Mouse (Mus musculus): ENCODE measurements around the gene Tmem102.

Tmem102 gene

DNA sequence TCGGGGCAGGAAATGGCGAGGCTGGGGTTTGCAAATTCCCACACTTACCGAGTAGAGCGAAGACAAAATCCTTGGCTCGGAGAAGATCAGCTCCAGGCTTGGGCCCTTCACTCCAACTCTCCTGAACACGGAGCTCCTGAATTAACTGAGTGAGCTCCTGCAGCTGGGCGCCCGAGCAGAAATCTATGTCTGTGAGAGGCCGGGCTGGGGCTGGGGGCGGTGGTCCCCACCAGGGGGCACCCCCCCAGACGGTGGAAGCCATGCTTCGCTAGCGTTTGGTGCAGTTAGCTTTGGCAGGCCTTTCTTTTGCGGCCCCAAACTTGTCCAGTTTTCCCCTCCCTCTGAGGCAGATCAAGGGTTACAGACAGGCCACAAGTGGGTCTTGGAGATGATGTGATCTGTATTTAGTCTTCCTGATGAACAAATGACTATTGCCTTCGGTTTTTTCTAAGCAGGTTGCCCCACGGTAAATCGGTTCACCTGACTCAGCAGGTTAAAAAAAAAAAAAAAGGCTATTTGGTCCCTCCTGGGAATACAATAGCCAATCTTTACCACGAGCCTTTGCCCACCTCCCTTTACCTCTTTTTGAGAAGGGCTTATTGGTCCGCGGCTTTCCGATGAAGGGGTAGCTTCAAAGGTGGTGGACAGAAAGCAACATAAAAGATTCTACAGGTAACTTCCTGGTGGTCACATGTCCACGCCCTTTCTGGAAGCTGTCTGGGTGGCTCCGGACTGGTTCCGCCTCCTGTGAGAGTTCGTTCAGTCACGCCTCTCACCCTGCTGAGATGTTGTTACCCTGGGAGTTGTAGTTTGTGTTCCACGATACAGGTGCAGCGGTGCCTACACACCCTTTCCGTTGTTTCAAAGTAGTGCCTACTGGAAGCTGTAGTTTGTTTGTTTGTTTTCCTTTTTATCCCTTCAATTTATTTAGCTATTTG, at the start of gene Tmem102:
Gene Tmem102 (minus strand): TSS at position 653 of the 938 bp plus-strand sequence.
- in situ Hi-C loops (cut with MboI, MseI), result loop anchor here (5.0 kb wide), 1 partner anchor 72 kb away; the partner anchor contains the start of gene Tmem95

DNA sequence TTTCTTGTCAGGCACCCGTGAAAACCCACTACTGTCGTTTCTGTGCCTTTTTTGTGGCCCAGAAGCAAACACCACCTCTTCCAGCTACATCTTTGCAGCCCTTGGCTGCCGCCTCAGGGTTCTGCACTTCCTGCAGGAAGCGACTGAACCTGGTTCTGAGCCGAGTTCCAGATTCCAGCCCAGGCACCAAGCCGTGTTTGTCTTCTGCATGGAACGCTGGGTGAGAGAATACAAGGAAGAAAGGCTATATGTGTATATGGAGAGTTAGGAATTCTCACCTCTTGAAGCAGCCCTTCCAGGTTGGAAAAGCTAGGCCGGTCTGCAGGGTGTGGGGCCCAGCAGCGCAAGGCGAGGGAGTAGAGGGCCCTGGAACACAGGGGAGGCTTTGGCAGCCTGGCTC, 49.3 kb upstream of the Tmem102 start:
- in situ Hi-C loops (cut with MboI, MseI), result no loop called here

DNA sequence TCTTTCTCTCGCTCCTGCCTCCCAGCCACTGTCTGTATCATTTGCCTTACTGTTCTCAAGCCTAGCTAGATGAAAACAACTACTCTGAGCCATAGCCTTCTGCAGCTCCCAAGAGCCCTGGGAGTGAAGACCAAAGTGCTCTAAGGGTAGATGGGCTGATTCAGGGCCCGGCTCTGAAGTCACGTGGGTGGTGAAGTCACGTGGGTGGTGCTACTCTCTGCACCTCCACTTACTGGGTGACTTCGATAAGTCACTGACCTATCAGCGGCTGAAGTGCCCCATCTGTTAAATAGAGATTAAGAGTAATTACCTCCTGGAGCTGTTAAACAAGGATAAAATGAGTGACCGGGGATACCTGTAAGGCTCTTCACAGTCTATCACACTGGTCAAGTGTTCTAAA, 48.6 kb upstream of the Tmem102 start:
- in situ Hi-C loops (cut with MboI, MseI), result no loop called here

DNA sequence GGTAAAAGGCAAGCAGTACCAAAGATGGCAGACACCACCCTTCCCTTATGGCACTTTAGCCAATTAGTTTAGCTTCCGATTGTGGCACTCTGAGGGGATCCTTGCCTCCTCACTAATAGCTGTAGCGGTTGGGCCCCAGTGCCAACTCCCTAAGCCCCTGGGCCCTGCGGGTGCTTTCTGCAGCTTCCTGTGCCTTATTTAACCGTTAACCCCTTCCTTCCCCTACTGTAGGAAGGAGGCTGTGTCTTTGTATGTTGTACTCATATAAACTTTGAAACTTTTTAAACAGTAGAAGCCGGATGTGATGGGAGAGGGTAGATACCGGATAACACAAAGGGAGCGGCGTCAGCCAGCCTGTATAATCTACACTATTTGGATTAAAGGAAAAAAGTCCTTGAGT, 45.3 kb upstream of the Tmem102 start:
- in situ Hi-C loops (cut with MboI, MseI), result no loop called here

DNA sequence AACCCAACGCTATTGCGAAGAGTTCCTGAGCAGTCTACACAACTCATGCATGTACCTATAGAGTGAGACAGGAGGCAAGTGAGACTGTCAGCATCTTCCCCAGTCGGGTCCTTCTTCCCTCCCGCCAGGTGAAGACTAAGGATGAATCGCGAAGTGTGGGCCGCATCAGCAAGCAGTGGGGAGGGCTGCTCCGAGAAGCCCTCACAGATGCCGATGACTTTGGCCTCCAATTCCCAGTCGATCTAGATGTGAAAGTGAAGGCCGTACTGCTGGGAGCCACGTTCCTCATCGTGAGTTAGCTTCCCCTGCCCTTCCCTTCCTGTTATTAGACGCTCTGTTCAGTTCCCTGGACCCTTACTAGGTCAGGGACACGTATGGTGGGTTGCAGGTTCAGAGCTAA, 44.5 kb upstream of the Tmem102 start:
- in situ Hi-C loops (cut with MboI, MseI), result no loop called here

DNA sequence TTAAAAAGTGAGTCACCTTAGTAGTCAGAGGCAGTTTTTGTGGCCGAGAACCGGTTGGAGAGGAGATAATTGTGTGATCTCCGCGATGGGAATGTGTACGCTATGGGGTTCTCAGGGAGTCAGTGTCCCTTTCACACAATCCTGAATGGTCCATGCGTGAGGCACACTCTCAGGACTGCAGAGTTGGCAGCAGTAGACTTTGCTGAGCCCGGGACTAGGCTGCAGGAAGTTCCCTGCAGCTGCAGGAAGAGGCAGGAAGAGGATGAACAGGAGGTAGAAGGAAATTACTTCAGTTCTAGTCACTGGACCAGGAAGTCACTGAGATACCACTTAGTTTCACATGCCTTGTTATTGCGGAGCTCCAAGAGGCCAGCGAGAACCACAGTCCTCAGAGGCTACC, 43.7 kb upstream of the Tmem102 start:
- in situ Hi-C loops (cut with MboI, MseI), result no loop called here

DNA sequence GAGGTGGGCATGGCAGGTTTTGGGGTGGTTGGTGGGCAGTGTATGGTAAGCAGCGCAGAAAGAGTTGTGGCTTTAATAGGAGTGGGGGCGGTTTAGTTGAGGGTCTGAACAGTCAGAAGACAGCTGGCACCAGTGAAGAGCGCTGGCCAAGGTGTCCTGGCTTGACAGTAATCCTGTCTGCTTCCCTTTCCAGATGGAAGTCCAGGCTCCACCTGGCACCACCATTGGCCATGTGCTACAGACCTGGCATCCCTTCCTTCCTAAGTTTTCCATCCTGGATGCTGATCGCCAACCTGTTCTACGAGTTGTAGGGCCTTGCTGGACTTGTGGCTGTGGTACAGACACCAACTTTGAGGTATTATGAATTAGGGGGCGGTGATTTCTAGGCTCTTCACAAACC, 42.6 kb upstream of the Tmem102 start:
- in situ Hi-C loops (cut with MboI, MseI), result no loop called here

DNA sequence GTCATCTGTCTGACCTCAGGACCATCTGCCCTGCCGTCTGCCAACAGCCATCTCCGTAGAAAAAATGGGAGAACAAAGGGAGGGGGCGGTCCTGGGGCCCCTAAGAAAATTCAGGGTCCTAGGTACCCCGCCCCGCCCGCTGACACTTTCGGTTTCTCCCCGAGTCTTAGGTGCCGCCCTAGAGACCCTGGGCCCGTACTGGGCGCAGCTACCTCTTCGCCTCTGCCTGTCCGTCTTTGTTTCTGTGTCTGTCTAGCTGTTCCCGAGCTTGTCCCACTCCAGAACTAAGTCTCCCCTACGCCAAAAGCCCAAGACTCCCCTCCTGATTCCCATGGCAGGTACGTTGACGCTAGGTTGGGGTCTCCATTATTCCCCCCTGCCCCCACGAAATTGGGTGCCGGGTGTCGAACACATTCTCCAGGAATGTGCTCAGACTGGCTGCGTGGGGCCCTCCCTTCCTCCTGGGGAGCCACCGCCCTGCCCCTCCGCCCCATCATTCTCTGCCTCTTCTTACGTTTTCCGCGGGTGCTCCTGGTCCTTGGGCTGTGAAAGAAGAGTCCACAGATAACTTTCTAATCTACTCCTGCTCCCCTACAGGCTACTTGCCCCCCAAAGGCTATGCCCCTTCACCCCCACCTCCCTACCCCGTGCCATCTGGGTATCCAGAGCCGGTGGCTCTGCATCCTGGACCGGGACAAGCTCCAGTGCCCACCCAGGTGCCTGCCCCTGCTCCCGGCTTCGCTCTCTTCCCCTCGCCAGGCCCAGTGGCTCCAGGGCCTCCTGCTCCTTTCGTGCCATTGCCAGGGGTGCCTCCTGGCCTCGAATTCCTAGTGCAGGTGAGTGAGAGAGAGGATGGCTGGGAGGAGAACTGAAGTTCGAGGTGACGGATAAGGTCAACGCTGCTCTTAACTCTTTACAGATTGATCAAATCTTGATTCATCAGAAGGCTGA, 41.6 kb upstream of the Tmem102 start:
- in situ Hi-C loops (cut with MboI, MseI), result no loop called here

DNA sequence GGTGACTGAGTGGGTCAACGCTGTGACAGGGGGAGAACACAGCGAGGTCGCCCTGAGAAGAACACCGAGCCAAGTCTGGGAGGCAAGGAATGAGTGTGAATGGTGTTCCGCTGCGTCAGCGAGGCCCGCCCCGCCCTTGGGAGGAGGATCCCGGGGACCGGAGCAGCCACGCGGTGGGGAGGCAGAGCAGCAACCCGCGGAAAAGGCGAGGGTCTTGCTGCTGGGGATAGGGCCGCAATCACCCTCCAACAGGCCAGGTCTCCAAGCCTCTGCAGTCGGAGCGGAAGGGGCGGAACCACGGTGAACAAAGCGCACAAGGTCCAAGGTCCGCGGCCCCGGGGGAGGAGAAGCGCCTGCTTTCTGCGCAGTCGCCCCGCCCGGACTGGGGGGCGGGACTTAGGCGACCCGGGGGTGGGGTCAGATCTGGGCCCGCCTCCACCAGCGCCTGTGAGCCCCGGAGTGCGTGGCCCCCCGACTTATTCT, 40.8 kb upstream of the Tmem102 start, which contains the start of gene Plscr3:
Gene Plscr3 (plus strand): TSS at position 179 of the 483 bp plus-strand sequence.
- in situ Hi-C loops (cut with MboI, MseI), result no loop called here

DNA sequence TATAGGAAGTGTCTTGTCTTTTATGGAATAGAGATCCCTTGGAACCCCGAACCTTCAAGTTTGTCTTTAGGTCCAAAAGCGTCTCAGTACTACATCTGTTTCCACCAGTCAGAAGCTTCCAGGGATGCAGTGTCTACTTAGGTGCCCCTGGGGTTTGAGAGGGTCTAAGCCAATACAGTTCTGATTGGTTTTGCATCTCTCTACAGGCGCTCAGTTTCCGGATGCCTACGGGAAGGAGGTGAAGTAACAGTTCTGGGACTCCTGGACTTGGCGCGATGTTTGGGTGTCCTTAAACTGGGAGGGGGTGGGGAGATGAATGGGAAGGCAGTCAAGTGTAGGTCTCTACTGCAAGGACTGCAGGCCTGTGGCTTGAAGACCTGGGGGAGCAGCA, 33.3 kb upstream of the Tmem102 start:
- in situ Hi-C loops (cut with MboI, MseI), result no loop called here

DNA sequence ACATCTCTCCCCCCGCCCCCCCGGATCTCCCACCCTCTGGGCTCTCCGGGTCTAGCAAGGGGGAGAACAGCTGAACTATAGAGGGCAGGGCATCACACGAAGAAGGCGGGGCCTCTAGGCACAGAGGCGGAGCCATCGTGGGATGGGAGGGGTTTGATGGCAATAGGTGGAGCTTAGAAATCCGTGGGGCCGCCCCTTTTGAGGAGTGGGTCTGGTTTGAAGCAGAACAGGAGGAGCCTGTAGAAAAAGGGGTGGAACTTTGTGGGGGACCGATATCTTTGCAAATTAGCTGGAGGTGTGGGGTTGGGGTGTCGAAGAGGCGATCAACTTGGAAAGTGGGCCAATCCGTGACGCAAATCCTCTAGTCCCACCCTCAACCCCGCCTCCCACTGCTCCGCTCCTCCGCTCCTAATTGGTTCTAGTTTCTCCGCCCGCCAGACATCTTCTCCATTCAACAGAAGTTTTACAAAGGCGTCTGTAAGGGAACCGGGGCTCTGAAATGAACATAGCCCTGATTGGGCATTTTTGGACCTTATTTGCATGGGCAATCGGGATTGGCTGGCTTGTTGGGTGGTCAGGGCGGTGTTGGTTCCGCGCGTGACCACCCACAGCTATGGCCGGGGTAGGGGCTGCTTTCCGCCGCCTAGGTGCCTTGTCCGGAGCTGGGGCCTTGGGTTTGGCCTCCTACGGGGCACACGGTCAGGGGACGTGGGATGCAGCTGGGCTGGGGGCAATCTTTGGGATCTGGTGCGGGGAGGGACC, 32.7 kb upstream of the Tmem102 start, which contains the start of gene Tmem256:
Gene Tmem256 (plus strand): TSS at position 563 of the 762 bp plus-strand sequence.
- in situ Hi-C loops (cut with MboI, MseI), result no loop called here

DNA sequence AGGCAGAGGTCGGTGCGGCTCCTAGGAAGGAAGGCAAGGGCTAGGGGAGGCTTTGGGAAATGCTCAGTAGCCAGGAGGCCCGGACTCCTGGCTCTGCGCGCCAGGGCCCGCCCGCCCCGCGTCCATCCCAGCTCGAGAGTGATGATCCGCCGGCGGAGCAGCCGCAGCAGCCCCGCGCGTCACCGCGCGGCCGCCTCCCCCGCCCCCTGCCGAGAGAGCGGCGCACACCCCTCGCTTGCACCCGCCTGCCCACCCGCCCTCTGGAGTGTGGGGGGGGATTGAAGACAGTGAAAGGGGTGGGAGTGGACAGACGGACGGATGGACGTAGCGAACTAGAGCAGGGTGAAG, 32.2 kb upstream of the Tmem102 start, which contains the start of gene Nlgn2:
Gene Nlgn2 (minus strand): TSS at position 181 of the 348 bp plus-strand sequence.
- in situ Hi-C loops (cut with MboI, MseI), result no loop called here

DNA sequence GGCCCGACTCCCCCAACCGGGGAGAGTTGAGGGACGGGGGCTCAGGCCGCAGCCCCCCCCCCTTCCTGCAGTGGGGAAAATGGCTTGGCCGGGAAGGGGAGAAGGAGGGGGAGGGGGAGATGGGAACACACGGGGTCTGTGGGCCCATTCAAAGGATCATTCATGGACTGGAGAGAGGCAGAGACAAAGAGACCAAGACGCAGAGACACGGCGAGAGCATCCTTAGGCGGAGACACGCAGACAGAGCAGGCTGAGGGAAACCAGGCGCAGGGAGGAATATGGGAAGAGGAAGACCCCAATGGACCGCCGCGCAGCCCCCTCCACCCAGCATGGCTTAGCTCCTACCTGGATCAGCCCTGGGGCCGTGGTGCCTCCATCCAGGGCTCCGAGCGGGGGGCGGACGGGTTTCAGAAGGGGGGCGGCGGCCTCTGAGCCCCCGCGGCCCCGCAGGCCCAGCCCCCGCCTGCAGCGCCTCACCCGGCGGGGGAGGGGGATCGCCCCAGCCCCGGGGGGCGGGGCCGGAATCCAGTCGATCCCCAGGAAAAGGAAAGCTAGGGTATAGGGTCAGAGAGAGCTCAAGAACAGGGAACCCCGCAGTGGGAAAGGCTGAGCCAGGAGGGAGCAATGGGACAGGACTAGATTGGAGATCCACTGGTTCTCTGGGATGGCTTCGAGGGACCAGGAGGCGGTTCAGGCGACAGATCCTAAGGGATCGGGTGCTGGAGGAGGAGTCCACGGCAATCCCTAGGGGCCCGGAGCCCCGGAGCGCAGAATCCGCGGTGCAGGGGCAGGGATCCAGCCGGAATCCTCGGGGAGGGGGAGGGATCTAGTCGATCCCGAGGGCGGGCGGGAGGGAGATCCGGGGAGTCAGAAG, 31.5 kb upstream of the Tmem102 start:
- in situ Hi-C loops (cut with MboI, MseI), result no loop called here

DNA sequence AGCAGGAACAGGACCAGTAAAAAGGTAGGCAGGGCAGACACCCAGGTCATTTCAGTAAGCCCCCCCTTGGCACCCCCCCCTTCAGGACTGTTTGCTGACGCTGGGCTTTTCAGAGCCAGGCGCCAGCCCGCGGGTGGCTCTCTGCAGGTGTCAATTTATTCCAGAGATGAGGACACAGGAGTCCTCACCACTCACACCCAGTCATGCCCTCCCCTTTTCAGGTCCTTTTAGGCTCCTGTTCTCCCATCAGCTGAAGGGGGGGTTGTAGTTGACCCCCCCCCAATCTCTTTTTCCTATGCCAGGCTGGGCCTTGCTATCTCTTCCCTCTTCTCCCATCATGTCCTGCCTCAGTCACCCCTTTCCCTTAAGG, 30.5 kb upstream of the Tmem102 start:
- in situ Hi-C loops (cut with MboI, MseI), result no loop called here

DNA sequence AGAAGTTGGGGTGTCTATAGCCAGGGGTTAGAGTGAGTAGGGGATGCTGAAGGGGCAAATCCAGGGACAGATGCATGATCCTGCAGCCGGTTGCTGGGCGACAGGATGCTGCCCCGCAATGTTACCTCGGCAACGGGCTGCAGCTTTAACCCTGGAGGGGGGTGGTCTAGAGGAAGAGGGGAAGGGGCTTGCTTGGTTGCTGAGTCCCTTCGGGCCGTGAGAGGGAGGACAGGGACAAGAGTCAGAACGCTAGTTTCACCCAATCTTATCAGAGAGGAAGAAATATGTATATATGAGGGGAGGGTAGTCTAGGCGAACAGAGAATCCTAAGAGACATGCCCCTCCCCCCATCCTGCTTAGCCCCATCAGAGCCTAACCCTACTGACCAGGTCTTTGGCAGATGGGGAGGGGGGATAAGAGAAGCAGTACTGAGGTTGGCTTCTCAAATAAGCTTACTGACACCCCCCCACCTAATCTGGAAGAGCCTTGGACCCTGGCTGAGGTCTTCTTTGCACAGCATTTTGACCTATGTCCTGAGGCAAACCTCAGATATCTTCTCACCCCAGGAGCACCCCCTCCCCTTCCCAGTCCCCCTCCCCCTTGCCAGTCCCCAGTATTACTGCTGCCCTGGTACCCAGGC, 30.0 kb upstream of the Tmem102 start:
- in situ Hi-C loops (cut with MboI, MseI), result no loop called here

DNA sequence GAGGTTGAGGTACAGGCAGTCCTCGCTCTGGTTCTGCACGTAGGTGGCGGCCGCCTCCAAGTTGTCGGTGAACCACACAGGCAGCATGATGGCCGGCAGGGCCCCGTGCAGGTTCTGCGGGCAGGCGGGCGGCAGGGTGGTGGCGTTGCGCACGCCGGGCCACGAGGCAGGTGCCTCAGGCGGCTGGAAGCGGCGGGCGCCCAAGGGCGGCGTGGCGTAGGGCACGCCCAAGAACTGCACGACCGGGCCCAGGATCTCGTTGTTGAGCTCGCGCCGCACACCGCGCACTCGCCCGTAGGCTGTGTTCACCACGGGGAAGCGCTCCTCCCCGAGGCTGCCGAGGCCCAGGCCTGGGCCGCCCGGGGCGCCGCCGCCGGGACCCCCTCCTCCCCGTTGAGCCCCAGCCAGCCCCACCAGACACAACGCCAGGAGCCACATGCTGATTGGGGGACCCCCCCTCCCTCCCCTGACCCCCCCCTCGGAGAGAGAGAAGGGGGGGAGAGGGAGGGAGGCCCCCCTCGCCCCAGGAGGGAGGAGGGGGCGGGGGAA, 28.7 kb upstream of the Tmem102 start:
- in situ Hi-C loops (cut with MboI, MseI), result no loop called here

DNA sequence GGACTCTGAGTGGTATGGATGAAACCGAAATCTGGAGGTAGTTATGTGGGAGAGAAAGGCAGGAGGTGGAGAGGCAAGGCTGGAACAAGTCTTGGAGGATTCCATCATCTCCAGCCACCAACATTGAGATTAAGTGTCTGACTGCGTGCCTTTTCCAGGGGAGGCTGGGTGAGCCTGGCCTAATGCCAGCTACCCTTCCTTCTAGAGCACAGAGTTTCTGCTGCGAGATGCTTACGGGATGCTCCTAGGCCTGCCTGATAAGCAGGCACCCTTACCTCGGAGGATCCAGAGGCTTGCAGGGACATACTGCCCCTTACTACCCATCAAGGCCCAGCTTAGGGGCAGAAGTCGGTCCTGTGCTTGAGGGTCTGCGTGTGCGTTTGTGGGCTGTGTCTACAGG, 28.1 kb upstream of the Tmem102 start:
- in situ Hi-C loops (cut with MboI, MseI), result no loop called here

DNA sequence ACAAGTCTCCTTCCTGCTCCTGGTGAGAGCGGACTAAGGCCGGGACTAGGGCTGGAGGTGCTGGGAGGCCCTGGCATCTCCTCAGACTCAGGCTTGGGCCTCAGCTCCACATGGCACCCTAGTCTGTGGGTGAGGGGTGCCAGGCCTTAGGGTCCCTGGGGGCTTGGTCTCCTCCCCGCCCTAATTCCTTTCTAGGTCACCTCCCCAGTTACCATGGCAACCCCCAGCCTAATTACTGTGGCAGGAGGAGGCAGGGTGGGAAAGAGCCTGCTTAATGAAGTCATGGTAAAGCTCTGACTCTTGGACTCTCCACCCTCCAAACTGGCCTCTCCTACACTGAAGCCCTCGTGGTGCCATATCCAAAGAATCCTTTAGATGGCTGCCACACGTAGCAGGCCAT, 23.4 kb upstream of the Tmem102 start:
- in situ Hi-C loops (cut with MboI, MseI), result no loop called here

DNA sequence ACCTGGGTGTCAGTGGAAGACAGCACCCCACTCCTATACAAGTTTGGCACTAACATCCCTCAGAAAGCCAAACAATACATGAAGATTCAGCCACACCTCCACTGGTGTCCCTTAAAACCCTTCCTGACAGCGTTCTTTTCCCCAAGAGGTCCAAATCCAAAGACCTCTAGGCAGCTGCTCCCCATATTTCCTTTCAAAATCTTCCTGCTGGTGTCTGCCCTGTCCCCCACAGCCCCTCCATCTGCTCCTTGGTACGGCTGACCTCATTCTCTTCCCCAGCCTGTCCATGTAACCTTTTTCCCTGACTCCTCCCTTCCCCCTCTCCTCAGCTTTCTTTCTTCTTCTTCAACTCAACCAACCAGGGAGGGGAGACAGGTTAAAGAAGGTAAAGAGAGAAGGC, 18.0 kb upstream of the Tmem102 start:
- in situ Hi-C loops (cut with MboI, MseI), result no loop called here

DNA sequence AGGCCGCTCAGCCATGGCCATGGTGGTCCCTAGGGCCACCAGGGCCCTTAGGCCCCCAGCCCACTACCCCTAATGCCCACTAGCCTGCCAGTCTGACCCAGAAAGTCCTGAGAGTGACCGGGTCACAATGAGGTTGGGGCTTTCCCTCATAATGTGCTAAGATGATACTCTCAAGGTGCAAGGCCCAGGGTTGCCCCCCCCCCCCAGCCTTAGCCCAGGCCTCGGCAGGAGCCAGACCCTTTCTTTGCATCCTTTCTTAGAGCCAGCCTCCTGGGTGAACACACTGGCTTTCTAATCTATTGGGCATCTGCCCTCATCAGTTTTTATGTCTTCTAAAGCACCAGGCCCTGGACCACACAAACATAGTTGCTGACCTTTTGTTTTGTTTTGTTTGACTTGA, 16.7 kb upstream of the Tmem102 start, which contains the start of gene Spem1:
Gene Spem1 (minus strand): TSS at position 101 of the 400 bp plus-strand sequence.
- in situ Hi-C loops (cut with MboI, MseI), result no loop called here
